Mouse (Mus musculus) left cerebral cortex, postnatal 36 days (tissue): ENCODE measurements around the gene Fam171a1. TPM values are rescaled to one million over a fixed set of nuclear protein-coding genes. Genes with fewer than 3 reads are reported as not detected.

Experiments
- DNase-seq, 2 experiments: peaks; one replicate each; pipeline ENCODE4 v3.0.0; 2021 to 2022; ENCODE audit warnings: low spot score in 2 of 2, mixed read lengths in 1 of 2
- intact Hi-C: fragments of 180-260 bp; cut with DNase I; formaldehyde crosslinking; loops from one replicate; pipeline ENCODE4 v1.15.1; 2025
- total RNA-seq, 2 experiments: library from RNA; stranded (reverse); gene quantifications; 2 replicates each; pipeline ENCODE4 v1.2.3; 2021

Fam171a1 gene
- total RNA-seq, 2 experiments from 2014 or later, result 63.3 to 75.6 TPM

DNA sequence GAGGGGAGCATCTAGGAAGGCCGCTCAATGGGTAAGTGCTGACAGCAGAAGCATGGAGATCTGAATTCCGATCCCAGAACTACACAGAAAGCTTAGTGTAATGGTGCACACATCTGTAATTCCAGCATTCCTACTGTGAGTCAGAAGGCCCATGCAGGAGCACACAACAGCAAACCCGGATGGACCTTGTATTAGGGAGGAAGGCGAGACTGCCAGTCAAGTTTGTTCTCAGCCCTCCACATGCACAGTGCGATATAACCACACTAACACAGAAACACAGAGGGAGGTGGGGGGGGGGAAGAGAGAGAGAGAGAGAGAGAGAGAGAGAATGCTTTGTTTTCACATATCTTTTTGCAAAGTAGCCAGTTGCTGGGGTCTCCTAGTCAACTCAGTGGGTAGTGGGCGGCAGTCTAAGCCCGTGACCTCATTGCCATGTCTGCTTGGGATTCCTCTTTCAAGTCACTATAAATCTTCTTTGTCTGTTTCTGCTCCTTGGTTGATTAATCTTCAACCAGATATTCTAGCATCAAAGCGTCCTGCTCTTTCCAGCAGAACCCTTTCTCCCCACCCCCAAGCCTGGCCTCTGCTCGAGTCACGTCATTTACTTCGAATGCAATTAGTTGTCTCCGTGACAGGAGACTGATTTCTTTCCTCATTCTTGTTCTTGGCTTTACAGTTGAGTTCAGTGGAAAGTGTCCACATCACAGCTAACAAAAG lies 20.7 kb downstream of the Fam171a1 start:
- no peak for DNase-seq
- intact Hi-C loops, result no loop called here

DNA sequence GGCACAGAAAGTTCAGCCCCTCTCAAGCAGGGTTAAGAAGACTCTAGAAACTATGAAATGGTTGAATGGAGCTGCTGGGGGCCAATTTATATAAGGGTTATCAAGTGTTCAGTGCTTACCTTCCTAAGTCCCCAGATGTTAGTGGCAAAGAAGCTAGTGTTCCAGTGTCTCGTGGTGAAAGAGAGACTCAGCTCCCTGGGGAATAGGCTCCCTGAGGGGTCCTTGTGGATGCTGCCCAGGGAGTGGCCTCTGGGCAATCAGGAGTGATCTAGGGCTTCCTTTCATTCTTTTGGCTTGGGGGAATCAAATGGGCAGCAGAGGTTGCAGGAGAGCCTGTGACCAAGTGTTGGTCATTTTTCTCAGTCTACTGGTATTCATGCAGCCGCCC lies 21.3 kb downstream of the Fam171a1 start:
- intact Hi-C loops, result no loop called here
- DNase-seq, result no peak

DNA sequence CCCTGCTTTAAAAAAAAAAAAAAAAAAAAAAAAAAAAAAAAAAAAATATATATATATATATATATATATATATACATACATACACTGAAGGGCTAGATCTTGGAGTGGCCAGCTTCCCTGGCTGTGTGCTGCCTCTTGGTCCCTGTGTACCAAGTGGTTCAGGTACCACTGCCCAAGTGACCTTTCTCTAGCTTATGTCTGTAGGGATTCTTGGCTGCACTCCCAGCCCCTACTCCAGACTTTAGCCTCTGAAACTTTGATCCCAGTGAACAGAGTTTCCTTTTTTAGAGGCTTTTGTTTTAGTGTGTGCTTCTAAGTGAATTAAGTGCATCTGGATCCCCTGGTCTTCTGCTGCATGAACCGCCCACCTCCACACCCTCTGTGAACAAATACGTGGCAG lies 24.3 kb downstream of the Fam171a1 start:
- intact Hi-C loops, result no loop called here
- no peak for DNase-seq

DNA sequence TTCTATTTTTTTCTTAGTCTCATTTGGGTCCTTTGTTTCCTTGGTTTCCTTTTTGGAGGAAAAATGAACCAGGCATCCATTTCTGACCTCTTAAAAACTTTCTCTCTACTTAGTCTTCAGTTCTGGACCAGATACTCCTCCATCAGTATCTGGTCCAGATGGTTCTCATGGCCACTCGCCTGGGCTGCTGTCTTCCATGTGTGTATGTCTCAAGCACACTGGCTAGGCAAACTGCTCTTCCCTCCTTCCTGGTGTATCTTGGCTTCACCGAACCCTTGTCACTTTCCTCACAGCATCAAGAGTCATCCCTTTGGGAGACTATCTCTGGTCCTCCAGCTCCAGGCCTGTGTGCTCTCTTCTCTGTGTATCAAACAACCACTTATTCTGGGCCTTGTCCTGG lies 25.0 kb downstream of the Fam171a1 start:
- intact Hi-C loops, result no loop called here
- no peak for DNase-seq

DNA sequence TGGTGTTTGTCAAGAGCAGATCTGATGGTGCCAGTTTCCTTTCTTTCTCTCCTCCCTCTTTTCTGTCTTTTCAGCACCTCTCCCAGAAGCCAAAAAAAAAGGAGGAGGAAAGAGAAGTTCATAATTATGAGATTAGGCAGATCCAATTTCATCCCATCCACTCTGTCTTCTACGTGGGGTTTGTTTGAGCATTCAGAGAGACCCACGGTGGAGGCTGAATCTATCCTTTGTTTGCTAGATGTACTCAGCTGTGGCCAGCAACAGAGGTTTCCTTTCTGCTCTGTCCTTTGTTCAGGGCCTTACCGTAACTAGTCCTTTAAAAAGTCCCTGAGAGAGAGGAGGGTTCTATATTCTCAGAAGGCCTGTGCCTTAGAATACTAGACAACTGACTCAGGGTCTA lies 25.6 kb downstream of the Fam171a1 start:
- intact Hi-C loops, result no loop called here
- DNase-seq, result no peak

DNA sequence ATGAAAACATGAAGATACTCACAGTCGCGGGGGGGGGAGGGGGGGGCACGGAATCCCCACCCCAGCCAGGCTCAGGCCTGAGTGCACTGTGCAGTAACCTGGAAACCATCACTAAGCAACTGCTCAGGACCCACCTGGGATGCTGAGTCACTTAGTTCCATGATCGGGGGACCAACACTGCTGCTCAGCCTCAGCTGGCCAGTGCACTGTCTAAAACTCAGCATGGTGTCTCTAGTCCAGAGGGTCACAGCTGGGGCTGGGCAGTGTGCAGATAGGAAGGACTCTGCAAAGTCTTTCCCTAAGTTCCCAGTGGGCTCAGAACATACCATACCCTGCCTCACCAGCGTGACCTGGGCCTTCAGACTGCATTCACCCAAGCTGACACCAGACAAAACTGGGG lies 26.6 kb downstream of the Fam171a1 start:
- intact Hi-C loops, result no loop called here
- no peak for DNase-seq

DNA sequence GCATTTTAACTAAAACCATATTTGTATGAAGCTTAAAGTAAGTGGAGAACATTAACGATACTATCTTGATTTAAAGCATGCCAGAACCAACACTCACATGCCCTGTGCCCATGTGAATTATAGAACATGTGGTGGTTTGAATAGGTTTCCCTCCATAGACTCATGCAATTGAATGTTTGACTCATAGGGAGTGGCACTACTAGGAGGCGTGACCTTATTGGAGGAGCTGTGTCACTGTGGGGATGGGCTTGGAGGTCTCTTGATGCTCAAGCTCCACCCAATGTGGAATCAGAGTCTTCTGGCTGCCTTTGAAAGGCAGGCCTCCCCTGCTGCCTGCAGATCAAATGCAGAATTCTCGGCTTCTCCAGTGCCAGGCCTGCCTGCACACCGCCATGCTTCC lies 27.8 kb downstream of the Fam171a1 start:
- intact Hi-C loops, result no loop called here
- no peak for DNase-seq

DNA sequence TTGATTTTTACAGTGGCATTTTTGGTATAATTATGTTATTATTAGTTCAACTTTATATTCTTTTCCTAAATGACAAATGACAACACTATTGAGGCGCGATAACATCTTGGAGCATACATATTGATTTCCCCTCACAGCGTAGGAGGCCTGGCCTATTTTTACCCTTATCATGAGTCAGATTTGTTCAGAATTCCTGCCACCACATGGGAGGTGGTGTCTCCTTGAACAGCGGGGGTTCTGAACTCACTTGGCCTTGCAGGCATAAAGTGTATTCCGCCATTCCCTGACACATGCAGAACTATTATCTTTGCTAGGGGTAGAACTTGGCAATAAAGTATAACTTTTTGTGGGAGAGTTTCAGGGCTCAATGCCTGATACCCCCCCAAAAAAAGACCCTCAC lies 30.3 kb downstream of the Fam171a1 start:
- no peak for DNase-seq
- intact Hi-C loops, result no loop called here

DNA sequence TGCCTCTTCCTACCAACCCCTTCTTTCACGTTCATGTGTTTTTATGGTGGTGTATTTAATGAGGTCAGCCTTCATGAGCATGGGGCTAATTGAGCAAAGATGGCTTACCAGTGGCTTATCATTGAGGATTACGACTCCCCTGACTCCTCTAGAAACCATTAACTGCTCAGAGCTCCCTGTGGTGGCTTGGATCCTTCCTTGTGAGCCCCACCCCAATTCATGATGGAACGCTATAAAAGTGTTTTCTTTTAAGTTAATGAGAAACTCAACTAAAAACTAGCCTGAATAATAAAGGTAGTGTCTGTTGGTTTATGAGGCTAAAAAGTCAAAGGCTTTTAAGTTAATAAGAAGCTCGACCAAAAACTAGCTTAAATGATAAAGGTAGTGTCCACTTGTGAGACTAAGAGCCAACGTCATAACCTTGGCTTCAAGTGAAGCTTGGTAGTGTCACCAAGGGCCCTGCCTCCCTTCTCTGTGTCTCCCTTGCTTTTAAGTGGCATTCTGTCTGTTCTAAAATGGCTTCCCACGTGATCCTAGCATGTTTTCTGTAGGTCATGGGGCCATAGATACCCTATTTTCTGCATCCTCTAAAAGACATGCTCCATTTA lies 33.6 kb downstream of the Fam171a1 start:
- no peak for DNase-seq
- intact Hi-C loops, result no loop called here

DNA sequence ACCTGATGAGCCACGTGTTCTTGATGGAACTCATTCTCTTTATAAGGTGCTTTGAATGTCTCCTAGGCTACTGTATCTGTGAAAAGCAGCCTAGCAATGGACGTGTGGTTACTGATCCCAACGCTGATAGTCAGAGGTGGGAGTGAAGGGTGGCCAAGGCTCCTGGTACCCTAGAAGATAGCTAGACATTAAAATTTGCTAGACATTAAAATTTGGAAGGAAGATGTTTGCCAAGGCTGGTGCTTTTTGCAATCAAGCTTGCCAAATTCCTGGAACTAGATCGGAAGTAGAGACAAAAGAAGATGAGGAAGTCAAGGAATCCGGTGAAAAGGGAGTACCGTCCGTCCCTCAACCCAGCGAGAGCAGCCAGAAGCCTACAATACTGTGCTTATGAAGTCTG lies 34.7 kb downstream of the Fam171a1 start:
- intact Hi-C loops, result no loop called here
- no peak for DNase-seq

DNA sequence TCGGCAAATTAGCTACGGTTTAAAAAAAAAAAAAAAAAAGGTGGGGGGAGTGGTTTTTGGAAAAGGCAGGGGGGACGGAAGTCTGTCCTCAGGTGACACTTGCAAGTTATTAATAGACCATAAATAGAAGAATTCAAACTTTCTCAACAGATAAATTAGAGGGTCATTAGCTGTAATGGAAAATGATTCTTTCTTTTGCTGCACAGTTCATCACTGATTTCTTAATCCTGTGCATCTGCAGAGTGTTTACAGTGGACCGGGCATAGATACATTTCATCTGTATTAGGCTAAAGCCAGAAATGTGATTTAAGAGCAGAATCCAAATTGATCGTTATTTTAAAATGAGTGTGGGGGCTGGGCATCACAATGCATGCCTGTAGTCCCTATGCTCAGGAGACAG lies 36.3 kb downstream of the Fam171a1 start:
- DNase-seq, result no peak
- intact Hi-C loops, result no loop called here

DNA sequence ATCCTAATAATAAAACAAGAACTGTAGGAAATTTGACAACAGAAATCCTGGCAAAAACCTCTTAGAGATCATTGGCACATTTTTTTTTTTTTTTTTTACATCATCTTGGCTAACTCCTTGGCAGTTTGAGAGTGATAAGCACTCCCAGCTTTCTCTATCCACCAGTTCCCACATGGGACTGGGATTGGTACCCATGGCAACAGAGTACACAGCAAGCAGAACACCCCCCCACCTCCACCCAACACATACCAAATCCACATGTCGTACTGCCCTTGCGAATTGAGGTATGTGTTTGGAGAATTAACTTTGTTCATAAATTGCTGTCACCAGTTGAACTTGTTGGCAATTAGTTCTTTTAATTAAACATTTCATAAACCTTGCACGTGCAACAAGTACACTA lies 37.3 kb downstream of the Fam171a1 start:
- intact Hi-C loops, result no loop called here
- DNase-seq, result no peak

DNA sequence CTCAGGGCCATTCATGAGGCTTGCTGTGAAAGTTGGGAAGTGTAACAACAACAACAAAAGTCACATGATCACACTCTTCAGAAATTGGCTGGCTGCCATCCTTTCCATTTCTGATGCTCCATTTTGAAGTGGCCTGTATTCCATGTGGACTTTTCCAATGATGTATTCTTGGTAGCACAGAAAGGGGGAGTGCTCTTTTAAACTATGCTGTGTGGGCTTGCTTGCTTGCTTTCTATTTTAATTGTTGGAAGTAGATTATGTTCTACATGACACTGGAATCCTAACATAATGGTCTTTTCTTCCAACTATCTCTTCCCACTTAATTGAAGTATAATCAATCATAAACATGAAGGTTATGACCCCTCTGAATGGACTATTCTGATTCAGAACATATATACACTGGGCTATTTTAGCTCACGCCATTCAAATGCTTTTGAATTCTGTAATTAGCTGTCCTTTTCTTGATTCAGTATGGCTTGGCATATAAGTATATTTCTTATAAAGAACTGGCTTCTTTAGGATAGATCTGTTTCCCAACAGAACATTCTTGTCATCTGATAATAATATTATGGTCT lies 40.2 kb downstream of the Fam171a1 start:
- intact Hi-C loops, result no loop called here
- no peak for DNase-seq

DNA sequence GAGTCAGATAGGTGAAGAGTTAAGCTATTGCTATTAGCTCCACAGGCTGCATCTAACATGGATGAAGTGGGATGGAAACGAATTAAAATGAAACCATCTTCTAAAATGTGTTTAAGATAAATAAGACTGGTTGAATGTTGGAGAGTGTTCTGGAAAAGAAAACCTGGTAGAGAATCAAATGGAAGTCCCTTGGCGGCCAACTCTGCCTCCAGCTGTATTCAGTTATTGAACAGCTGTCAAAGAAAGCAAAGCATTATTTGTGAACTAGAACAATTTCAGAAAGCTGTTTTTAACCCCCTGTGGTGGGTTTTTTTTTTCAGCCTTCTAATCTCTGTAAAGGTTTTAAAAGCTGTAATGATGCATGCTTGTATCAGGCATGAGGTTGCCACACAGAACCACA lies 41.0 kb downstream of the Fam171a1 start:
- intact Hi-C loops, result no loop called here
- no peak for DNase-seq

DNA sequence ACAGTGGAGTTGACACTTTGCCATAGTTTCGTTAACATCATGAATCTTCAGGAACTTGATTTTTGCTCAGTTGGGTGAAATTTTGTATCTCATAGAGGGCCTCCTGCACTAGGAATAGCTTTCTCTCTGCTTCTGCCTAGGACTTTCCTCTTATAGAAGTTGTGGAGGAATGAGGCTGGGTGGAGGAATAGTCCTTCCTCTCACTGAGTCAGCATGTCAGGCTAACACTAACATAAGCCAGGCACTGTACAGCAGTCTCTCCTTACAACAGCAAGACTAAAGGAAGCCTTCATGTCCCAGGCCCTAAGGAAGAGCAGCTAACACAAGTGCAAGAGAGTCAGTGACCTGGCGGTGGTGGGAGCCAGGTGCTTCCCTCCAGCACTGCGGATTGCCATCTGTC lies 43.0 kb downstream of the Fam171a1 start:
- no peak for DNase-seq
- intact Hi-C loops, result no loop called here

DNA sequence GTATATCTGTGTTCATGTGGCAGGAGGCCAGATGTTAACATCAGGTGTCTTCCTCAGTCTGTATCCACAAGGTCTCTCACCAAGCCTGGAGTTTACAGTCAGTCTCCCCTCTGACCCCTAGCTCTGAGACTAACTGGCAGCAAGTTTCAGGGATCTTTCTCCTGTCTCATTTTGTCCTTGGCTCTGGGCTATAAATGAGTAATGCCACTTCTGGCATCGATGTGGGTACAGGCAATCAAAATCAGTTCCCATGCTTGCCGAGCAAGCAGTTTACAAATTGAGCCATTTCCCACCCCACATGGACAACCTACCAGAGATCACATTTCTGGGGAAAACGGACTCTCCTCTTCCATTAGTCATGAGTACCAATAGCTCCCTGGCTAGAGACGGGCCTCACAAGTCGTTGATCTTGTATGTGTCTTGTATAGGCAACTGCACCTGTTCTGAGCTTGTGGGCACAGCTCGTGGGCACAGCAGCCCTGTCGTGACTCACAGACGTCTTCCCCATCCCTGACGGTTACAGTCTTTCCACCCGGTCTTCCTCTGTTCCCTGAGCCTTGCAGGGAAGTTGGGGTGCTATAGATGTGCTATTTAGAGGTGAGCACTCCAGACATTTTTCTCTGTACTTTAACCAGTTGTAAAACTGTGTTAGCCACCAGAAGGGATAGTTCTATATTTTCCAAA lies 43.8 kb downstream of the Fam171a1 start:
- DNase-seq, result no peak
- intact Hi-C loops, result no loop called here

DNA sequence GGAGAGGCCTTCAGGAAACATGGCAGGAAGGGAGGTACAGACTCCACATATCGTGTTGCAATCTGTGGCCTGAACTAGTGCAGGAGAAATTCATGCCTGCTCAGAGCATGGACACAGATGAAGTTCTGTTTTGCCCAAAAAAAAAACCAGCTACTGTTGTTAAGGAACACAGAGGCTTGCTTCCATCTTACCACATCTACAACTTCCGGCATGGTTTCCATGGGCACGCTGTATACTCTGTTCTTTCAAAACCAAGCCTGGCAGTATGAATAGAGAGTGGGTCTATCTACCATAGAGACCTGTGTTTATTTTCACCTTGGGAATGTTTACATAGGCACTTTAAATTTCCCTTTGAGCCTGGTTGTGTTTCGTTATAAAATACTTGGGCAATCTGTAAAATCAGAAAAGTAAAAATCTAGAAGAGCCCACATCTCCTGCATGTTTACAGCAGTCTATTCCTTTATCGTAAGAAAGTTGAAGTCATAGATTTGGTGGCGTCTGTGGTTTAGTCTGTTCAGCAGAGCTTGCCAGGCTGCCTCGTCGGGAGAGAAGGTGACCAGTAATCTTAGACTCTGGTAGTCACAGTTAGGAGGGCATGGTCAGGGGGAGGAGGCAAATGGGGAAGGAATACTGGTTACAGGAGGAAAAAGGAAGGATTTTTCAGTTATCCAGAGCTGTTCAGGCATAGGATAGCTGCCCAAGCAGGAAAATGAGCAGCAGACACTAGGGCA lies 44.8 kb downstream of the Fam171a1 start:
- DNase-seq, result no peak
- intact Hi-C loops, result no loop called here

DNA sequence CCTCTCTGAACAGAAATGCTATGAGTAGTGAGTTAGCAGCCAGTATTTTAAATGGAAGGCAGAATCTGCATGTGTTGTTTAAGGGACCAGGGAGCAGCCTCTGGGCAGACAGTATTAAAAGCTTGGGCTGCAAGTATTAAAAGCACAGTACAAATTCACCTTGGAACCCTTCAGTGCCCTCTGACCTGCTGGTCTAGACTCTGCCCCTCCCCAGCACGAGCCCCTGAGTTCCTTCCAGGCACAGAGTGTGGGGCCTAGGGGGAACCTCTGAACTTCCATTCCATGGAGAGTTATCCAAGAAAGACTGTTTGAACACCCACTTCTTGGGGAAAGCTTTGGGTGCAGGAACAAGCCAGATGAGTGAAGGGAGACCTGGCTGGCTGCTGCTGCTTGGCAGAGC lies 47.6 kb downstream of the Fam171a1 start:
- intact Hi-C loops, result no loop called here

DNA sequence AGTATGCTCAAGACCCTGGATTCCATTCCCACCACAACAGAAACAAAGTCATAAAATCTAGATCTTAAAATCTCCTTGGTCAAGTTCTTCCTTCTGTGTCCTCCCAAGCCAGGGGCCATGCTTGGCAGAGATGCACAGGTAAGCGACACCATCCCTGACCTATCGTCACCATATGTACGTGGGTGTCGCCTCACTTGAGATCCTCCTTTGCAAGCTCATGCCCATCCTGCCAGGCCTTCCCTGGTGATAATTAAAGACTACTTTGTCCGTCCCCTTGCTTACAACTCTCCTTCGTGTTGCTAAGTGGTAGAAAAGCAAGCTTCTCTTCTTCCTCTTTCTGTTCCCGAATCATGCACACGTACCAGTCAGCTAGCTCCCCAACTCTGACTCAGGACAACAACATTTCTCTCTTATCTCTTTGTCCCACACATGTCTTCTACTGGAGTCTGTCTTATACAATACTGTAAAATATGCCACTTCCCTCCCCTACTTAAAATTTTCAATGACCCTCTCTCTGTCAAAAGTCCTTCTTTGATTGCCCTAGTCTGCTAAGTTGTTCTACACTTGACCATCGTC lies 49.6 kb downstream of the Fam171a1 start:
- no peak for DNase-seq
- intact Hi-C loops, result no loop called here

More for the DNA sequence above, 47.6 kb downstream of the Fam171a1 start:
- DNase-seq, result no peak

DNA sequence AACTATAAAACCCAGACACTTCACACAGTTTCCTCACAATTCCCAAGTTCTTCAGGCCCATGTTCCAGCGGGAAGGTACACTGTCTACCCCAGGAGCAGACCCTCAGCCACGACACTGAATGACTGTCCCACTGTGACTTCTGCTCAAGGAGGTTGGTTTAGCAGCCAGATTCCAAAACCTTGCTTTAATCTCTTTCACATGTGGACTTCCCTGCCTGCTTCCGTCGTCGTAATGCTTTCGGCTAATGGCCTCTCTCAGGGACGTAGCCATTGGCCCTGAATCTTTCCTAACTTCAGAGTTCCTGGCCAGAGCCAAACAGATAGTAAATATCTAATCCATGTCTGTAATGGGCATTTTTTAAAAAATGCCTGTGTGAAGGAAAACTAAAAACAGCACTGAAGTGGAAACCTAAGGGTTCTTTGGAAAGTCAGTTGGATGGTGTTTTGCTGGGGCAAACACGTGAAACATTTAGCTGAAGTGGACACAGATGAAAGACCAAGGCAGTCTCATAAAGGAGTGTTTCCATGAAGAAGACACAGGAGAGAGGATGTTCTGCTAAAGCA lies 51.1 kb downstream of the Fam171a1 start:
- DNase-seq, result no peak
- intact Hi-C loops, result no loop called here
